Mouse (Mus musculus) CH12.LX (cell line): ENCODE results near the gene Gm49403. TPM values are rescaled to one million over a fixed set of nuclear protein-coding genes. Genes with fewer than 3 reads are reported as not detected.
A peak's percentile ranks its signal among the peaks of the same experiment; 100 is the strongest.

ENCODE experiments used
- DNase-seq: peaks from one replicate; pipeline ENCODE4 v3.0.0-alpha.2; 2013; ENCODE audit errors: extremely low read depth
- H3K27ac ChIP-seq: 2 replicates; pipeline ENCODE4 v1.5.1; 2012; ENCODE audit warnings: low read depth, mild to moderate bottlenecking, control low read depth, moderate library complexity; ENCODE audit not compliant: insufficient read depth
- H3K27me3 ChIP-seq: replicated peaks from 2 replicates; pipeline ENCODE3; 2012; ENCODE audit warnings: inconsistent platforms
- H3K36me3 ChIP-seq, 2 experiments: replicated peaks in 1 of 2; 2 replicates each; pipeline versions ENCODE3 to v1.6.1; 2012; ENCODE audit warnings: inconsistent platforms in 1 of 2, low read length in 1 of 2, mild to moderate bottlenecking in 1 of 2, mixed read lengths in 1 of 2, moderate library complexity in 1 of 2; ENCODE audit not compliant: control insufficient read depth in 1 of 2, insufficient read depth in 1 of 2
- H3K4me1 ChIP-seq, 2 experiments: 2 replicates each; pipeline ENCODE4 v1.6.1; 2012; ENCODE audit warnings: inconsistent platforms in 1 of 2, moderate library complexity in 1 of 2; ENCODE audit not compliant: insufficient read depth in 2 of 2, control insufficient read depth in 1 of 2
- H3K4me2 ChIP-seq: 2 replicates; pipeline ENCODE4 v1.6.1; 2012; ENCODE audit warnings: low read depth, mild to moderate bottlenecking, control low read depth; ENCODE audit not compliant: poor library complexity, insufficient read depth, severe bottlenecking
- H3K4me3 ChIP-seq, 3 experiments: fragments of 150-350 bp in 1 of 3; sonication (generic) in 1 of 3; replicated peaks in 1 of 3; 2 replicates each; pipeline versions ENCODE3 to v1.5.1; 2011 to 2012; ENCODE audit warnings: low read depth in 2 of 3, low read length in 2 of 3, mild to moderate bottlenecking in 2 of 3, moderate library complexity in 2 of 3, control low read depth in 1 of 3, improper control_type of control experiment in 1 of 3, inconsistent platforms in 1 of 3, mixed read lengths in 1 of 3; ENCODE audit not compliant: poor library complexity in 1 of 3
- H3K79me2 ChIP-seq: replicated peaks from 2 replicates; pipeline ENCODE4 v1.6.1; 2012; ENCODE audit warnings: mild to moderate bottlenecking, moderate library complexity; ENCODE audit not compliant: control insufficient read depth, poor library complexity, insufficient read depth, severe bottlenecking; ENCODE audit errors: extremely low read depth
- H3K9ac ChIP-seq: 2 replicates; pipeline ENCODE4 v1.6.1; 2012; ENCODE audit warnings: low read depth, mild to moderate bottlenecking, control low read depth, moderate library complexity; ENCODE audit not compliant: insufficient read depth
- H3K9me3 ChIP-seq: replicated peaks from 2 replicates; pipeline ENCODE3; 2012; ENCODE audit warnings: low read length, inconsistent platforms, mixed read lengths
- BHLHE40 ChIP-seq: IDR thresholded peaks from 2 replicates; pipeline ENCODE4 v1.6.1; 2011; ENCODE audit warnings: mild to moderate bottlenecking, low read depth, low read length, improper control_type of control experiment
- CHD1 ChIP-seq: IDR thresholded peaks from 2 replicates; pipeline ENCODE4 v1.6.1; 2012; ENCODE audit warnings: low read depth, low read length, improper control_type of control experiment, inconsistent platforms
- CHD2 ChIP-seq: IDR thresholded peaks from 2 replicates; pipeline ENCODE4 v1.6.1; 2011; ENCODE audit warnings: low read length, improper control_type of control experiment
- CTCF ChIP-seq, 2 experiments: IDR thresholded peaks in 1 of 2; conservative IDR thresholded peaks in 1 of 2; 2 replicates each; pipeline ENCODE4 v1.5.1; 2011 to 2012; ENCODE audit warnings: low read depth in 2 of 2, low read length in 2 of 2, improper control_type of control experiment in 1 of 2, inconsistent platforms in 1 of 2, mild to moderate bottlenecking in 1 of 2, moderate library complexity in 1 of 2
- E2F4 ChIP-seq: IDR thresholded peaks from 2 replicates; pipeline ENCODE4 v1.6.1; 2011; ENCODE audit warnings: low read depth, low read length, improper control_type of control experiment; ENCODE audit not compliant: insufficient replicate concordance
- ELF1 ChIP-seq: IDR thresholded peaks from 2 replicates; pipeline ENCODE4 v1.6.1; 2014; ENCODE audit warnings: low read depth, mild to moderate bottlenecking, inconsistent platforms, low read length, improper control_type of control experiment
- EP300 ChIP-seq: IDR thresholded peaks from 2 replicates; pipeline ENCODE4 v1.6.1; 2011; ENCODE audit warnings: low read length, improper control_type of control experiment
- ETS1 ChIP-seq: conservative IDR thresholded peaks from 2 replicates; pipeline ENCODE4 v1.6.1; 2012; ENCODE audit warnings: low read depth, mild to moderate bottlenecking, inconsistent platforms, low read length, improper control_type of control experiment, moderate library complexity
- GABPA ChIP-seq: IDR thresholded peaks from 2 replicates; pipeline ENCODE4 v1.6.1; 2012; ENCODE audit warnings: low read depth, low read length, improper control_type of control experiment, inconsistent platforms; ENCODE audit not compliant: insufficient replicate concordance
- HCFC1 ChIP-seq: IDR thresholded peaks from 2 replicates; pipeline ENCODE4 v1.6.1; 2012; ENCODE audit warnings: low read depth, mild to moderate bottlenecking, inconsistent platforms, low read length, improper control_type of control experiment
- IRF4 ChIP-seq: IDR thresholded peaks from 2 replicates; pipeline ENCODE4 v1.6.1; 2014; ENCODE audit warnings: low read depth, mild to moderate bottlenecking, inconsistent platforms, low read length, improper control_type of control experiment
- JUN ChIP-seq: IDR thresholded peaks from 2 replicates; pipeline ENCODE4 v1.6.1; 2011; ENCODE audit warnings: low read depth, mild to moderate bottlenecking, low read length, improper control_type of control experiment, moderate library complexity; ENCODE audit not compliant: insufficient read depth
- KAT2A ChIP-seq: IDR thresholded peaks from 2 replicates; pipeline ENCODE4 v1.6.1; 2012; ENCODE audit warnings: low read length, improper control_type of control experiment, inconsistent platforms; ENCODE audit not compliant: insufficient replicate concordance
- MAFK ChIP-seq: IDR thresholded peaks from 2 replicates; pipeline ENCODE4 v1.6.1; 2011; ENCODE audit warnings: low read length, improper control_type of control experiment; ENCODE audit not compliant: insufficient replicate concordance
- MAX ChIP-seq: IDR thresholded peaks from 2 replicates; pipeline ENCODE4 v1.6.1; 2011; ENCODE audit warnings: low read length, improper control_type of control experiment
- MAZ ChIP-seq: IDR thresholded peaks from 2 replicates; pipeline ENCODE4 v1.6.1; 2012; ENCODE audit warnings: low read depth, mild to moderate bottlenecking, inconsistent platforms, low read length, improper control_type of control experiment, moderate library complexity
- MEF2A ChIP-seq: IDR thresholded peaks from 2 replicates; pipeline ENCODE4 v1.6.1; 2014; ENCODE audit warnings: low read depth, mild to moderate bottlenecking, inconsistent platforms, low read length, improper control_type of control experiment, borderline replicate concordance
- MXI1 ChIP-seq: IDR thresholded peaks from 2 replicates; pipeline ENCODE4 v1.6.1; 2011; ENCODE audit warnings: mild to moderate bottlenecking, low read depth, low read length, improper control_type of control experiment
- MYC ChIP-seq: IDR thresholded peaks from 2 replicates; pipeline ENCODE4 v1.6.1; 2011; ENCODE audit warnings: low read depth, mild to moderate bottlenecking, improper control_type of control experiment, low read length
- NELFE ChIP-seq: IDR thresholded peaks from 2 replicates; pipeline ENCODE4 v1.6.1; 2011; ENCODE audit warnings: low read depth, low read length, improper control_type of control experiment
- NRF1 ChIP-seq: IDR thresholded peaks from 2 replicates; pipeline ENCODE4 v1.6.1; 2014; ENCODE audit warnings: low read depth, mild to moderate bottlenecking, inconsistent platforms, low read length, improper control_type of control experiment, moderate library complexity
- PAX5 ChIP-seq: IDR thresholded peaks from 2 replicates; pipeline ENCODE4 v1.6.1; 2012; ENCODE audit warnings: low read length, inconsistent platforms, mixed read lengths
- POLR2A ChIP-seq: IDR thresholded peaks from 2 replicates; pipeline ENCODE4 v1.6.1; 2011; ENCODE audit warnings: low read depth, mild to moderate bottlenecking, improper control_type of control experiment, low read length
- POLR2AphosphoS2 ChIP-seq: IDR thresholded peaks from 2 replicates; pipeline ENCODE4 v1.6.1; 2011; ENCODE audit warnings: low read depth, low read length, improper control_type of control experiment
- RAD21 ChIP-seq: IDR thresholded peaks from 2 replicates; pipeline ENCODE4 v1.6.1; 2011; ENCODE audit warnings: low read depth, mild to moderate bottlenecking, low read length, improper control_type of control experiment, moderate library complexity
- RCOR1 ChIP-seq: conservative IDR thresholded peaks from 2 replicates; pipeline ENCODE4 v1.6.1; 2012; ENCODE audit warnings: low read depth, mild to moderate bottlenecking, inconsistent platforms, low read length, improper control_type of control experiment
- SIN3A ChIP-seq: IDR thresholded peaks from 2 replicates; pipeline ENCODE4 v1.6.1; 2012; ENCODE audit warnings: low read length, improper control_type of control experiment, inconsistent platforms
- SMC3 ChIP-seq: IDR thresholded peaks from 2 replicates; pipeline ENCODE4 v1.6.1; 2011; ENCODE audit warnings: low read depth, low read length, improper control_type of control experiment
- TBP ChIP-seq: conservative IDR thresholded peaks from 2 replicates; pipeline ENCODE4 v1.6.1; 2011; ENCODE audit warnings: low read depth, low read length, improper control_type of control experiment
- TCF12 ChIP-seq: IDR thresholded peaks from 2 replicates; pipeline ENCODE4 v1.6.1; 2014; ENCODE audit warnings: low read depth, mild to moderate bottlenecking, inconsistent platforms, low read length, improper control_type of control experiment
- UBTF ChIP-seq: IDR thresholded peaks from 2 replicates; pipeline ENCODE4 v1.6.1; 2012; ENCODE audit warnings: low read depth, mild to moderate bottlenecking, inconsistent platforms, low read length, improper control_type of control experiment, moderate library complexity
- USF1 ChIP-seq: IDR thresholded peaks from 2 replicates; pipeline ENCODE4 v1.6.1; 2014; ENCODE audit warnings: low read depth, mild to moderate bottlenecking, inconsistent platforms, low read length, improper control_type of control experiment
- USF2 ChIP-seq: conservative IDR thresholded peaks from 2 replicates; pipeline ENCODE4 v1.6.1; 2011; ENCODE audit warnings: low read depth, low read length, improper control_type of control experiment
- ZC3H11A ChIP-seq: IDR thresholded peaks from 2 replicates; pipeline ENCODE4 v1.6.1; 2012; ENCODE audit warnings: low read depth, mild to moderate bottlenecking, inconsistent platforms, low read length, improper control_type of control experiment
- ZKSCAN1 ChIP-seq: IDR thresholded peaks from 2 replicates; pipeline ENCODE4 v1.6.1; 2012; ENCODE audit warnings: low read depth, inconsistent platforms, low read length, improper control_type of control experiment, borderline replicate concordance
- ZMIZ1 ChIP-seq: IDR thresholded peaks from 2 replicates; pipeline ENCODE4 v1.6.1; 2012; ENCODE audit warnings: low read depth, mild to moderate bottlenecking, inconsistent platforms, low read length, improper control_type of control experiment
- ZNF384 ChIP-seq: IDR thresholded peaks from 2 replicates; pipeline ENCODE4 v1.6.1; 2012; ENCODE audit warnings: low read depth, low read length, improper control_type of control experiment, inconsistent platforms
- dilution Hi-C: fragments of 300-500 bp; cut with MboI; formaldehyde crosslinking; loops from 2 replicates; pipeline ENCODE4 v1.14.3; 2020; ENCODE audit warnings: low sequenced_read_pairs; ENCODE audit not compliant: extremely low pct_unique_long_range_greater_than_20kb, extremely low pct_ligation_motif_present
- in situ Hi-C: fragments of 300-500 bp; cut with MboI; formaldehyde crosslinking; loops from 3 replicates; pipeline ENCODE4 v1.14.3; 2019; ENCODE audit warnings: low sequenced_read_pairs, low pct_ligation_motif_present, low pct_unique_long_range_greater_than_20kb, mixed read lengths
- polyA plus RNA-seq: library from polyadenylated mRNA; unstranded; fragments of >175 nt; gene quantifications from 2 replicates; pipeline ENCODE4 v1.2.1, GENCODE M21; 2012; ENCODE audit warnings: low read depth; ENCODE audit not compliant: insufficient read length
- total RNA-seq, 2 experiments: library from RNA; depleted of rRNA; stranded (reverse); fragments of 300-350 nt in 1 of 2; fragments of >200 nt in 1 of 2; gene quantifications; 2 replicates each; pipeline ENCODE4 v1.2.3; 2012 to 2014

Gm49403 gene
- total and polyA plus RNA-seq, 3 experiments = not detected

DNA sequence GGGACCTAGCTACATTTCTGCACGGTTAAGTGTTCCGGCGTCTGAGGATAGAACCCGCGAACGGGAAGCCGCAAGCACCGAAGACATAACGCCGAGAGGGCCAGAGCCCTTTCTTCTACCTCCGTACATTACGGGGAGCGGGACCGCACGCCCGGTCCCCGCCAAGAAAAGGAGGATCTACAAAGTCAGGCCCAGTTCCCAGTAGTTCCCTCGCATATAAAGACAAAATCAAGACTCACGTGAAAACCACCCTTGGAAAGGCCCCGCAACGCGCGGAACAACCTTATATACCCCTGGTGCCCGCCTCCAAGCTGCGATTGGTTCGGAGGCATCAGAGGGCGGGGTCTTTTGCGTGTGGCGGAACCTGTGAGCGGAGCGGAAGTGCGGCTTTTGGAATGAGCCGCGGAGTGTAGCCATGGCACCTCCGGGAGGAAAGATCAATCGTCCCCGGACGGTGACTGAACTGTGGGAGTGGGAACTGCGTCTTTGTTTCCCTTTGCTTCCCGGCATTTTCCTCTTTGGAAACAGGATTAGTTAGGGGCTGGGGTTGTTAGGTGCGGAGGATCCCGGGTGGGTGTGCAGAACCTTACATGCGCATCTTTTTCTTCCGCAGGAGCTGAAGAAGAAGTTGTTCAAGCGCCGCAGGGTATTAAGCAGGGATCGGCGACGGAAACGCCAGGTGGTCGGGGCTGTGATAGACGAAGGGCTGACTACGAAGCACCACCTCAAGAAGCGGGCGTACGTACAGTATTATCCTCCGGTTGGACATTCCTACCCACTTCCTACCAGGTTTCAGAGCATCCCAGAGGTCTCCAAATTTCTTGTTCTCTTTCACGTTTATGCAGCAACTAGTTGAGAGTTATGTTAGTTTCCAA lies 5.0 kb downstream of the Gm49403 start, which contains the start of the genes 1810009A15Rik and Gm49416:
1810009A15Rik (plus strand) TSS at position 343 of the 875 bp plus-strand sequence.
Gm49416 (plus strand) TSS at position 416 of the 875 bp plus-strand sequence.
- no peak for TF ChIP-seq RAD21
- TF ChIP-seq GABPA = no peak
- TF ChIP-seq RCOR1 = no peak; the same call in 1 of the 2 replicates
- TF ChIP-seq MAX = peak; percentile 82
- peak; percentile 42 for TF ChIP-seq NRF1
- no peak for TF ChIP-seq CHD2
- no peak for TF ChIP-seq ZNF384
- peak; percentile 91 for TF ChIP-seq ELF1
- TF ChIP-seq SIN3A = peak; percentile 95
- TF ChIP-seq HCFC1 = peak; percentile 81
- TF ChIP-seq USF2 = no peak
- no peak for TF ChIP-seq ZC3H11A
- TF ChIP-seq CTCF (conservative IDR thresholded peaks at IDR 0.05 in 1 of 2, IDR thresholded peaks at IDR 0.05 in 1 of 2; ENCODE audit: low read depth in 2 of 2, low read length in 2 of 2) = no peak
- TF ChIP-seq USF1 = no peak
- peak; percentile 99 for TF ChIP-seq POLR2A
- peak; percentile 93 for TF ChIP-seq TCF12
- no peak for TF ChIP-seq EP300
- TF ChIP-seq MAZ = peak; percentile 14; the same call in 1 of the 2 replicates
- TF ChIP-seq CHD1 = no peak; the same call in 1 of the 2 replicates
- TF ChIP-seq IRF4 = no peak
- no peak for TF ChIP-seq ZKSCAN1
- TF ChIP-seq TBP = peak; percentile 98
- no peak for TF ChIP-seq PAX5
- no peak for TF ChIP-seq JUN
- peak; percentile 67; the same call in 1 of the 2 replicates for TF ChIP-seq KAT2A
- no peak for TF ChIP-seq SMC3
- TF ChIP-seq UBTF = no peak
- peak; percentile 90 for TF ChIP-seq BHLHE40
- TF ChIP-seq MEF2A = peak; percentile 63
- TF ChIP-seq MYC = peak; percentile 74; the same call in 1 of the 2 replicates
- TF ChIP-seq NELFE = peak; percentile 99
- TF ChIP-seq POLR2AphosphoS2 = peak; percentile 96
- TF ChIP-seq MAFK = no peak
- peak; percentile 52; the same call in 1 of the 2 replicates for TF ChIP-seq E2F4
- 0 out of 2 replicates have a peak, but pooled peaks have one; percentile 30 for TF ChIP-seq ETS1
- TF ChIP-seq MXI1 = peak; percentile 89
- TF ChIP-seq ZMIZ1 = peak; percentile 97
- dilution Hi-C loops = no loop called here
- DNase-seq = peak; percentile 97
- Histone ChIP-seq H3K9ac (peak within 1 kb of the TSS; percentile 95), H3K9me3 (no peaks in the 10 kb centered on the region), H3K36me3 (peaks cover 14 to 22% of the 10 kb centered on the region in 2 experiments), H3K27me3 (no peaks in the 10 kb centered on the region), H3K4me2 (peak within 1 kb of the TSS; percentile 66), H3K27ac (peak within 1 kb of the TSS; percentile 50; the same call in 1 of the 2 replicates), H3K4me1 (peaks cover 0 to 30% of the 10 kb centered on the region in 2 experiments; a peak in 2 of 4 replicates), H3K79me2 (peaks cover 35% of the 10 kb centered on the region), H3K4me3 (peak within 1 kb of the TSS; percentile 72 to 81 (median 77))
- in situ Hi-C loops = no loop called here
